Mouse (Mus musculus): ENCODE results near the gene Hif3a. TPM values are rescaled to one million over a fixed set of nuclear protein-coding genes. Genes with fewer than 3 reads are reported as not detected.
A peak's percentile ranks its signal among the peaks of the same experiment; 100 is the strongest.

The Hif3a gene
- total RNA-seq, 1 experiment: 2.3 TPM

- Histone ChIP-seq H3K4me3 (ENCODE audit: insufficient read depth in 1 of 2, low read depth in 1 of 2, low read length in 2 of 2, poor library complexity in 1 of 2, severe bottlenecking in 1 of 2) (no peak overlapping the region), H3K9me3 (ENCODE audit: control insufficient read depth, insufficient read depth, low read depth, low read length) (no peaks in the 10 kb centered on the region), H3K27ac (ENCODE audit: insufficient read depth, low read depth, low read length, poor library complexity, severe bottlenecking) (no peak overlapping the region), H3K4me1 (ENCODE audit: control insufficient read depth in 2 of 2, insufficient read depth in 2 of 2, low read length in 2 of 2, poor library complexity in 1 of 2) (peaks cover 0 to 6% of the 10 kb centered on the region in 2 experiments; a peak in 2 of 4 replicates), H3K9ac (ENCODE audit: insufficient read depth, low read depth, low read length, poor library complexity, severe bottlenecking) (no peak overlapping the region), H3K36me3 (ENCODE audit: control insufficient read depth, insufficient read depth, low read length, poor library complexity, severe bottlenecking) (peaks cover 8% of the 10 kb centered on the region; the same call in 1 of the 2 replicates)
- TF ChIP-seq ZNF384 (IDR thresholded peaks at IDR 0.05; ENCODE audit: low read depth, low read length) (no peak), ZC3H11A (IDR thresholded peaks at IDR 0.05; ENCODE audit: borderline replicate concordance, low read depth, low read length) (no peak)
- DNase-seq (ENCODE audit: low read depth, low spot score): no peak
- in situ Hi-C loops (cut with MboI; ENCODE audit: low sequenced_read_pairs in 2 of 2, unreplicated experiment in 2 of 2): no loop called here
These were observed 13.6 kb downstream of the Hif3a start for GRCm38 (mm10) chr7:17048431-17049190.

GRCm38 (mm10) chr7:17047041-17047682 is 15.1 kb downstream of the Hif3a start:
- in situ Hi-C loops (cut with MboI; ENCODE audit: low sequenced_read_pairs in 2 of 2, unreplicated experiment in 2 of 2): no loop called here
- TF ChIP-seq HCFC1 (IDR thresholded peaks at IDR 0.05; ENCODE audit: borderline replicate concordance, insufficient read depth, low read length): no peak
- peak; percentile 42; the same call in 1 of the 2 replicates for TF ChIP-seq ZNF384 (IDR thresholded peaks at IDR 0.05; ENCODE audit: low read depth, low read length)
- Histone ChIP-seq H3K9me3 (ENCODE audit: control insufficient read depth, insufficient read depth, low read depth, low read length) (no peaks in the 10 kb centered on the region), H3K36me3 (ENCODE audit: control insufficient read depth, insufficient read depth, low read length, poor library complexity, severe bottlenecking) (peaks cover 8% of the 10 kb centered on the region; the same call in 1 of the 2 replicates), H3K27ac (ENCODE audit: insufficient read depth, low read depth, low read length, poor library complexity, severe bottlenecking) (no peak overlapping the region; the same call in 1 of the 2 replicates), H3K4me3 (ENCODE audit: insufficient read depth in 1 of 2, low read depth in 1 of 2, low read length in 2 of 2, poor library complexity in 1 of 2, severe bottlenecking in 1 of 2) (no peak overlapping the region), H3K4me1 (ENCODE audit: control insufficient read depth in 2 of 2, insufficient read depth in 2 of 2, low read length in 2 of 2, poor library complexity in 1 of 2) (peaks cover 0 to 6% of the 10 kb centered on the region in 2 experiments; a peak in 2 of 4 replicates), H3K9ac (ENCODE audit: insufficient read depth, low read depth, low read length, poor library complexity, severe bottlenecking) (no peak overlapping the region)
- no peak for DNase-seq (ENCODE audit: low read depth, low spot score)

- in situ Hi-C loops (cut with MboI; ENCODE audit: low sequenced_read_pairs in 2 of 2, unreplicated experiment in 2 of 2): no loop called here
- H3K36me3 ChIP-seq (ENCODE audit: control insufficient read depth, insufficient read depth, low read length, poor library complexity, severe bottlenecking): peaks cover 8% of the 10 kb centered on the region; the same call in 1 of the 2 replicates
- DNase-seq (ENCODE audit: low read depth, low spot score): no peak
- H3K9me3 ChIP-seq (ENCODE audit: control insufficient read depth, insufficient read depth, low read depth, low read length): no peaks in the 10 kb centered on the region
- no peak overlapping the region for H3K9ac ChIP-seq (ENCODE audit: insufficient read depth, low read depth, low read length, poor library complexity, severe bottlenecking)
- no peak for TF ChIP-seq CHD2 (IDR thresholded peaks at IDR 0.05; ENCODE audit: low read depth, low read length)
- TF ChIP-seq ZNF384 (IDR thresholded peaks at IDR 0.05; ENCODE audit: low read depth, low read length): no peak
- TF ChIP-seq HCFC1 (IDR thresholded peaks at IDR 0.05; ENCODE audit: borderline replicate concordance, insufficient read depth, low read length): no peak
- TF ChIP-seq MAFK (IDR thresholded peaks at IDR 0.05; ENCODE audit: insufficient read depth, low read depth, low read length): no peak
- TF ChIP-seq ZC3H11A (IDR thresholded peaks at IDR 0.05; ENCODE audit: borderline replicate concordance, low read depth, low read length): no peak
- no peak overlapping the region for H3K27ac ChIP-seq (ENCODE audit: insufficient read depth, low read depth, low read length, poor library complexity, severe bottlenecking)
- no peak overlapping the region for H3K4me3 ChIP-seq (ENCODE audit: insufficient read depth in 1 of 2, low read depth in 1 of 2, low read length in 2 of 2, poor library complexity in 1 of 2, severe bottlenecking in 1 of 2)
- peaks cover 0 to 6% of the 10 kb centered on the region in 2 experiments; a peak in 2 of 4 replicates for H3K4me1 ChIP-seq (ENCODE audit: control insufficient read depth in 2 of 2, insufficient read depth in 2 of 2, low read length in 2 of 2, poor library complexity in 1 of 2)
These were observed 16.5 kb downstream of the Hif3a start for GRCm38 (mm10) chr7:17045743-17046142.

GRCm38 (mm10) chr7:17039373-17039772 is 22.9 kb downstream of the Hif3a start:
- DNase-seq (ENCODE audit: low read depth, low spot score): no peak
- Histone ChIP-seq H3K27ac (ENCODE audit: insufficient read depth, low read depth, low read length, poor library complexity, severe bottlenecking) (no peak overlapping the region), H3K36me3 (ENCODE audit: control insufficient read depth, insufficient read depth, low read length, poor library complexity, severe bottlenecking) (0 out of 2 replicates have a peak, but pooled peaks cover 2% of the 10 kb centered on the region), H3K9ac (ENCODE audit: insufficient read depth, low read depth, low read length, poor library complexity, severe bottlenecking) (no peak overlapping the region), H3K4me3 (ENCODE audit: insufficient read depth in 1 of 2, low read depth in 1 of 2, low read length in 2 of 2, poor library complexity in 1 of 2, severe bottlenecking in 1 of 2) (no peak overlapping the region), H3K4me1 (ENCODE audit: control insufficient read depth in 2 of 2, insufficient read depth in 2 of 2, low read length in 2 of 2, poor library complexity in 1 of 2) (no peaks in the 10 kb centered on the region), H3K9me3 (ENCODE audit: control insufficient read depth, insufficient read depth, low read depth, low read length) (no peaks in the 10 kb centered on the region)
- in situ Hi-C loops (cut with MboI; ENCODE audit: low sequenced_read_pairs in 2 of 2, unreplicated experiment in 2 of 2): no loop called here
- no peak for TF ChIP-seq ZNF384 (IDR thresholded peaks at IDR 0.05; ENCODE audit: low read depth, low read length)
- TF ChIP-seq MAFK (IDR thresholded peaks at IDR 0.05; ENCODE audit: insufficient read depth, low read depth, low read length): no peak
- no peak for TF ChIP-seq ZC3H11A (IDR thresholded peaks at IDR 0.05; ENCODE audit: borderline replicate concordance, low read depth, low read length)
- TF ChIP-seq HCFC1 (IDR thresholded peaks at IDR 0.05; ENCODE audit: borderline replicate concordance, insufficient read depth, low read length): no peak
- no peak for TF ChIP-seq CHD2 (IDR thresholded peaks at IDR 0.05; ENCODE audit: low read depth, low read length)

Data from ES-E14 (cell line).